ENCODE assay signal across 22 mouse cellular contexts in genomic region chr1:48753252-48753755, GRCm38 (mm10).
A peak's percentile ranks its signal among the peaks of the same experiment; 100 is the strongest.
DNase-seq lines count a peak whose midpoint lies in the region; ATAC-seq and TF ChIP-seq lines count a peak whose summit lies in the region.
"Had no signal": no experiment of that assay in that cellular context is flagged by ENCODE, and none has a peak within 500 bp of the region (broad histone marks: within the 10 kb centered on the region; RNA-seq: fewer than 3 reads in every experiment).

No protein-coding gene starts in this region.

- H3K27me3 ChIP-seq in hindbrain, postnatal 0 days (ENCODE audit: insufficient read depth, low read length), result no peaks in the 10 kb centered on the region
- no peaks in the 10 kb centered on the region for H3K27me3 ChIP-seq in hindbrain, embryonic 13.5 days
- H3K27me3 ChIP-seq: embryonic facial prominence, embryonic 15.5 days; hindbrain, embryonic 12.5 days; intestine, embryonic 15.5 days had no signal

- no peak for ATAC-seq in hindbrain, postnatal 0 days
- ATAC-seq in hindbrain, embryonic 13.5 days (ENCODE audit: low FRiP score), result no peak
- ATAC-seq: forebrain, embryonic 14.5 days; intestine, embryonic 15.5 days had no signal

- H3K27ac ChIP-seq in hindbrain, postnatal 0 days, result no peak overlapping the region
- H3K27ac ChIP-seq in hindbrain, embryonic 13.5 days, result no peak overlapping the region
- H3K27ac ChIP-seq: embryonic facial prominence, embryonic 15.5 days; forebrain, embryonic 10.5 days; gastrocnemius, adult 2 months; heart, embryonic 10.5 days; hindbrain, embryonic 12.5 days; intestine, embryonic 15.5 days had no signal

- no peak overlapping the region for H3K4me3 ChIP-seq in hindbrain, postnatal 0 days (ENCODE audit: low read length)
- H3K4me3 ChIP-seq in hindbrain, embryonic 13.5 days, result no peak overlapping the region
- H3K4me3 ChIP-seq: embryonic facial prominence, embryonic 15.5 days; erythroblast, embryonic 14.5 days; forebrain, embryonic 10.5 days; gastrocnemius, adult 2 months; heart, embryonic 10.5 days; hindbrain, embryonic 12.5 days; intestine, embryonic 15.5 days had no signal

- no peak overlapping the region for H3K4me2 ChIP-seq in hindbrain, postnatal 0 days (ENCODE audit: low read depth, low read length)
- H3K4me2 ChIP-seq in hindbrain, embryonic 13.5 days, result no peak overlapping the region
- H3K4me2 ChIP-seq: embryonic facial prominence, embryonic 15.5 days; hindbrain, embryonic 12.5 days; intestine, embryonic 15.5 days had no signal

- 63% methylated on average over 4 of the region's 4 CpGs for whole genome bisulfite sequencing in hindbrain, postnatal 0 days
- WGBS in hindbrain, embryonic 13.5 days, result 68% methylated on average over 4 of the region's 4 CpGs

- H3K9ac ChIP-seq in hindbrain, postnatal 0 days (replicated peaks; ENCODE audit: low read length), result no peak overlapping the region
- H3K9ac ChIP-seq in hindbrain, embryonic 13.5 days, result no peak overlapping the region
- H3K9ac ChIP-seq: embryonic facial prominence, embryonic 15.5 days; hindbrain, embryonic 12.5 days; intestine, embryonic 15.5 days had no signal

- H3K9me3 ChIP-seq in hindbrain, postnatal 0 days (ENCODE audit: low read length), result no peaks in the 10 kb centered on the region
- H3K9me3 ChIP-seq in hindbrain, embryonic 13.5 days, result no peaks in the 10 kb centered on the region
- H3K9me3 ChIP-seq: embryonic facial prominence, embryonic 15.5 days; forebrain, embryonic 10.5 days; heart, embryonic 10.5 days; hindbrain, embryonic 12.5 days; intestine, embryonic 15.5 days had no signal

- no peaks in the 10 kb centered on the region for H3K4me1 ChIP-seq in hindbrain, postnatal 0 days (ENCODE audit: insufficient read depth, low read length)
- H3K4me1 ChIP-seq in hindbrain, embryonic 13.5 days (replicated peaks), result no peaks in the 10 kb centered on the region
- H3K4me1 ChIP-seq: embryonic facial prominence, embryonic 15.5 days; forebrain, embryonic 10.5 days; heart, embryonic 10.5 days; hindbrain, embryonic 12.5 days; intestine, embryonic 15.5 days had no signal

- no peaks in the 10 kb centered on the region for H3K36me3 ChIP-seq in hindbrain, postnatal 0 days (ENCODE audit: insufficient read depth, low read length)
- H3K36me3 ChIP-seq in hindbrain, embryonic 13.5 days, result no peaks in the 10 kb centered on the region
- H3K36me3 ChIP-seq: embryonic facial prominence, embryonic 15.5 days; forebrain, embryonic 10.5 days; heart, embryonic 10.5 days; hindbrain, embryonic 12.5 days; intestine, embryonic 15.5 days had no signal

- TF ChIP-seq CTCF in hindbrain, postnatal 0 days (IDR thresholded peaks at IDR 0.05; ENCODE audit: low read depth), result no peak

- peak; percentile 18 for DNase-seq in hindbrain, postnatal 0 days (ENCODE audit: low spot score)
- DNase-seq in brain, adult 2 months (ENCODE audit: low read depth, low spot score), result peak; percentile 81
- DNase-seq in cerebellum, adult 11-12 months, result peak; percentile 49
- DNase-seq in cerebellum, adult 9-10 months, result peak; percentile 83
- no peak for DNase-seq in spleen, adult 18-20 months
- no peak for DNase-seq in layer of hippocampus, adult 11-12 months (ENCODE audit: low spot score)
- no peak for DNase-seq in gastrocnemius, postnatal 10 days
- DNase-seq: adrenal gland, postnatal 10 days; embryo, embryonic 11 days; gastrocnemius, adult 2 months; gastrocnemius, postnatal 36 days; heart, adult 18-20 months; heart, postnatal 10 days; heart, postnatal 4 days had no signal

Comparison
In these comparisons a context has a peak if more than half of its experiments do, and no peak if none do; other contexts are left out.
1. DNase-seq: peak in hindbrain, postnatal 0 days (single experiment), brain, adult 2 months (single experiment), cerebellum, adult 11-12 months (single experiment) and cerebellum, adult 9-10 months (single experiment); none in spleen, adult 18-20 months (0 of 2), layer of hippocampus, adult 11-12 months (single experiment) and gastrocnemius, postnatal 10 days (single experiment).